Mouse (Mus musculus) lung, adult 2 months (tissue): ENCODE results near the gene Emx2.

Experiments used
- CTCF ChIP-seq: fragments of 200-500 bp; IDR thresholded peaks from 2 replicates; pipeline ENCODE4 v1.5.1; 2011; ENCODE audit warnings: mild to moderate bottlenecking, low read length, control low read depth; ENCODE audit not compliant: insufficient read depth
- POLR2A ChIP-seq: fragments of 200-500 bp; IDR thresholded peaks from 2 replicates; pipeline ENCODE4 v1.6.1; 2011; ENCODE audit warnings: low read depth, mild to moderate bottlenecking, control low read depth, low read length, borderline replicate concordance; ENCODE audit errors: extremely low read depth

GRCm38 (mm10) chr19:59465281-59465680 lies 7.1 kb downstream of the Emx2 start:
- TF ChIP-seq CTCF, result no peak
- no peak for TF ChIP-seq POLR2A
